Mouse (Mus musculus) CH12.LX (cell line): ENCODE measurements around the gene Vps37b. TPM values are rescaled to one million over a fixed set of nuclear protein-coding genes. Genes with fewer than 3 reads are reported as not detected.

Source experiments
- DNase-seq: peaks from one replicate; pipeline ENCODE4 v3.0.0-alpha.2; 2013; ENCODE audit errors: extremely low read depth
- H3K27ac ChIP-seq: 2 replicates; pipeline ENCODE4 v1.5.1; 2012; ENCODE audit warnings: low read depth, mild to moderate bottlenecking, control low read depth, moderate library complexity; ENCODE audit not compliant: insufficient read depth
- H3K27me3 ChIP-seq: replicated peaks from 2 replicates; pipeline ENCODE3; 2012; ENCODE audit warnings: inconsistent platforms
- H3K36me3 ChIP-seq, 2 experiments: replicated peaks in 1 of 2; 2 replicates each; pipeline versions ENCODE3 to v1.6.1; 2012; ENCODE audit warnings: inconsistent platforms in 1 of 2, low read length in 1 of 2, mild to moderate bottlenecking in 1 of 2, mixed read lengths in 1 of 2, moderate library complexity in 1 of 2; ENCODE audit not compliant: control insufficient read depth in 1 of 2, insufficient read depth in 1 of 2
- H3K4me1 ChIP-seq, 2 experiments: 2 replicates each; pipeline ENCODE4 v1.6.1; 2012; ENCODE audit warnings: inconsistent platforms in 1 of 2, moderate library complexity in 1 of 2; ENCODE audit not compliant: insufficient read depth in 2 of 2, control insufficient read depth in 1 of 2
- H3K4me2 ChIP-seq: 2 replicates; pipeline ENCODE4 v1.6.1; 2012; ENCODE audit warnings: low read depth, mild to moderate bottlenecking, control low read depth; ENCODE audit not compliant: poor library complexity, insufficient read depth, severe bottlenecking
- H3K4me3 ChIP-seq, 3 experiments: fragments of 150-350 bp in 1 of 3; sonication (generic) in 1 of 3; replicated peaks in 1 of 3; 2 replicates each; pipeline versions ENCODE3 to v1.5.1; 2011 to 2012; ENCODE audit warnings: low read depth in 2 of 3, low read length in 2 of 3, mild to moderate bottlenecking in 2 of 3, moderate library complexity in 2 of 3, control low read depth in 1 of 3, improper control_type of control experiment in 1 of 3, inconsistent platforms in 1 of 3, mixed read lengths in 1 of 3; ENCODE audit not compliant: poor library complexity in 1 of 3
- H3K79me2 ChIP-seq: replicated peaks from 2 replicates; pipeline ENCODE4 v1.6.1; 2012; ENCODE audit warnings: mild to moderate bottlenecking, moderate library complexity; ENCODE audit not compliant: control insufficient read depth, poor library complexity, insufficient read depth, severe bottlenecking; ENCODE audit errors: extremely low read depth
- H3K9ac ChIP-seq: 2 replicates; pipeline ENCODE4 v1.6.1; 2012; ENCODE audit warnings: low read depth, mild to moderate bottlenecking, control low read depth, moderate library complexity; ENCODE audit not compliant: insufficient read depth
- H3K9me3 ChIP-seq: replicated peaks from 2 replicates; pipeline ENCODE3; 2012; ENCODE audit warnings: low read length, inconsistent platforms, mixed read lengths
- CHD1 ChIP-seq: IDR thresholded peaks from 2 replicates; pipeline ENCODE4 v1.6.1; 2012; ENCODE audit warnings: low read depth, low read length, improper control_type of control experiment, inconsistent platforms
- CTCF ChIP-seq, 2 experiments: IDR thresholded peaks in 1 of 2; conservative IDR thresholded peaks in 1 of 2; 2 replicates each; pipeline ENCODE4 v1.5.1; 2011 to 2012; ENCODE audit warnings: low read depth in 2 of 2, low read length in 2 of 2, improper control_type of control experiment in 1 of 2, inconsistent platforms in 1 of 2, mild to moderate bottlenecking in 1 of 2, moderate library complexity in 1 of 2
- ELF1 ChIP-seq: IDR thresholded peaks from 2 replicates; pipeline ENCODE4 v1.6.1; 2014; ENCODE audit warnings: low read depth, mild to moderate bottlenecking, inconsistent platforms, low read length, improper control_type of control experiment
- ETS1 ChIP-seq: conservative IDR thresholded peaks from 2 replicates; pipeline ENCODE4 v1.6.1; 2012; ENCODE audit warnings: low read depth, mild to moderate bottlenecking, inconsistent platforms, low read length, improper control_type of control experiment, moderate library complexity
- GABPA ChIP-seq: IDR thresholded peaks from 2 replicates; pipeline ENCODE4 v1.6.1; 2012; ENCODE audit warnings: low read depth, low read length, improper control_type of control experiment, inconsistent platforms; ENCODE audit not compliant: insufficient replicate concordance
- HCFC1 ChIP-seq: IDR thresholded peaks from 2 replicates; pipeline ENCODE4 v1.6.1; 2012; ENCODE audit warnings: low read depth, mild to moderate bottlenecking, inconsistent platforms, low read length, improper control_type of control experiment
- IRF4 ChIP-seq: IDR thresholded peaks from 2 replicates; pipeline ENCODE4 v1.6.1; 2014; ENCODE audit warnings: low read depth, mild to moderate bottlenecking, inconsistent platforms, low read length, improper control_type of control experiment
- JUN ChIP-seq: IDR thresholded peaks from 2 replicates; pipeline ENCODE4 v1.6.1; 2011; ENCODE audit warnings: low read depth, mild to moderate bottlenecking, low read length, improper control_type of control experiment, moderate library complexity; ENCODE audit not compliant: insufficient read depth
- JUND ChIP-seq: conservative IDR thresholded peaks from 2 replicates; pipeline ENCODE4 v1.6.1; 2011; ENCODE audit warnings: low read depth, low read length, improper control_type of control experiment
- MAFK ChIP-seq: IDR thresholded peaks from 2 replicates; pipeline ENCODE4 v1.6.1; 2011; ENCODE audit warnings: low read length, improper control_type of control experiment; ENCODE audit not compliant: insufficient replicate concordance
- MAX ChIP-seq: IDR thresholded peaks from 2 replicates; pipeline ENCODE4 v1.6.1; 2011; ENCODE audit warnings: low read length, improper control_type of control experiment
- MAZ ChIP-seq: IDR thresholded peaks from 2 replicates; pipeline ENCODE4 v1.6.1; 2012; ENCODE audit warnings: low read depth, mild to moderate bottlenecking, inconsistent platforms, low read length, improper control_type of control experiment, moderate library complexity
- MEF2A ChIP-seq: IDR thresholded peaks from 2 replicates; pipeline ENCODE4 v1.6.1; 2014; ENCODE audit warnings: low read depth, mild to moderate bottlenecking, inconsistent platforms, low read length, improper control_type of control experiment, borderline replicate concordance
- MXI1 ChIP-seq: IDR thresholded peaks from 2 replicates; pipeline ENCODE4 v1.6.1; 2011; ENCODE audit warnings: mild to moderate bottlenecking, low read depth, low read length, improper control_type of control experiment
- MYC ChIP-seq: IDR thresholded peaks from 2 replicates; pipeline ENCODE4 v1.6.1; 2011; ENCODE audit warnings: low read depth, mild to moderate bottlenecking, improper control_type of control experiment, low read length
- NELFE ChIP-seq: IDR thresholded peaks from 2 replicates; pipeline ENCODE4 v1.6.1; 2011; ENCODE audit warnings: low read depth, low read length, improper control_type of control experiment
- NRF1 ChIP-seq: IDR thresholded peaks from 2 replicates; pipeline ENCODE4 v1.6.1; 2014; ENCODE audit warnings: low read depth, mild to moderate bottlenecking, inconsistent platforms, low read length, improper control_type of control experiment, moderate library complexity
- PAX5 ChIP-seq: IDR thresholded peaks from 2 replicates; pipeline ENCODE4 v1.6.1; 2012; ENCODE audit warnings: low read length, inconsistent platforms, mixed read lengths
- POLR2A ChIP-seq: IDR thresholded peaks from 2 replicates; pipeline ENCODE4 v1.6.1; 2011; ENCODE audit warnings: low read depth, mild to moderate bottlenecking, improper control_type of control experiment, low read length
- POLR2AphosphoS2 ChIP-seq: IDR thresholded peaks from 2 replicates; pipeline ENCODE4 v1.6.1; 2011; ENCODE audit warnings: low read depth, low read length, improper control_type of control experiment
- RCOR1 ChIP-seq: conservative IDR thresholded peaks from 2 replicates; pipeline ENCODE4 v1.6.1; 2012; ENCODE audit warnings: low read depth, mild to moderate bottlenecking, inconsistent platforms, low read length, improper control_type of control experiment
- SIN3A ChIP-seq: IDR thresholded peaks from 2 replicates; pipeline ENCODE4 v1.6.1; 2012; ENCODE audit warnings: low read length, improper control_type of control experiment, inconsistent platforms
- SMC3 ChIP-seq: IDR thresholded peaks from 2 replicates; pipeline ENCODE4 v1.6.1; 2011; ENCODE audit warnings: low read depth, low read length, improper control_type of control experiment
- TBP ChIP-seq: conservative IDR thresholded peaks from 2 replicates; pipeline ENCODE4 v1.6.1; 2011; ENCODE audit warnings: low read depth, low read length, improper control_type of control experiment
- TCF12 ChIP-seq: IDR thresholded peaks from 2 replicates; pipeline ENCODE4 v1.6.1; 2014; ENCODE audit warnings: low read depth, mild to moderate bottlenecking, inconsistent platforms, low read length, improper control_type of control experiment
- UBTF ChIP-seq: IDR thresholded peaks from 2 replicates; pipeline ENCODE4 v1.6.1; 2012; ENCODE audit warnings: low read depth, mild to moderate bottlenecking, inconsistent platforms, low read length, improper control_type of control experiment, moderate library complexity
- USF1 ChIP-seq: IDR thresholded peaks from 2 replicates; pipeline ENCODE4 v1.6.1; 2014; ENCODE audit warnings: low read depth, mild to moderate bottlenecking, inconsistent platforms, low read length, improper control_type of control experiment
- ZC3H11A ChIP-seq: IDR thresholded peaks from 2 replicates; pipeline ENCODE4 v1.6.1; 2012; ENCODE audit warnings: low read depth, mild to moderate bottlenecking, inconsistent platforms, low read length, improper control_type of control experiment
- ZKSCAN1 ChIP-seq: IDR thresholded peaks from 2 replicates; pipeline ENCODE4 v1.6.1; 2012; ENCODE audit warnings: low read depth, inconsistent platforms, low read length, improper control_type of control experiment, borderline replicate concordance
- ZMIZ1 ChIP-seq: IDR thresholded peaks from 2 replicates; pipeline ENCODE4 v1.6.1; 2012; ENCODE audit warnings: low read depth, mild to moderate bottlenecking, inconsistent platforms, low read length, improper control_type of control experiment
- ZNF384 ChIP-seq: IDR thresholded peaks from 2 replicates; pipeline ENCODE4 v1.6.1; 2012; ENCODE audit warnings: low read depth, low read length, improper control_type of control experiment, inconsistent platforms
- dilution Hi-C: fragments of 300-500 bp; cut with MboI; formaldehyde crosslinking; loops from 2 replicates; pipeline ENCODE4 v1.14.3; 2020; ENCODE audit warnings: low sequenced_read_pairs; ENCODE audit not compliant: extremely low pct_unique_long_range_greater_than_20kb, extremely low pct_ligation_motif_present
- in situ Hi-C: fragments of 300-500 bp; cut with MboI; formaldehyde crosslinking; loops from 3 replicates; pipeline ENCODE4 v1.14.3; 2019; ENCODE audit warnings: low sequenced_read_pairs, low pct_ligation_motif_present, low pct_unique_long_range_greater_than_20kb, mixed read lengths
- polyA plus RNA-seq: library from polyadenylated mRNA; unstranded; fragments of >175 nt; gene quantifications from 2 replicates; pipeline ENCODE4 v1.2.1, GENCODE M21; 2012; ENCODE audit warnings: low read depth; ENCODE audit not compliant: insufficient read length
- total RNA-seq, 2 experiments: library from RNA; depleted of rRNA; stranded (reverse); fragments of 300-350 nt in 1 of 2; fragments of >200 nt in 1 of 2; gene quantifications; 2 replicates each; pipeline ENCODE4 v1.2.3; 2012 to 2014

Gene Vps37b
- total and polyA plus RNA-seq, 3 experiments, result 8.7 to 23.5 (median 10.2) TPM

GRCm38 (mm10) chr5:124024677-124025076 lies 7.4 kb downstream of the Vps37b start:
- DNase-seq, result no peak
- Histone ChIP-seq H3K4me1 (peaks cover 40 to 82% of the 10 kb centered on the region in 2 experiments), H3K36me3 (peaks cover 3 to 54% of the 10 kb centered on the region in 2 experiments), H3K27me3 (no peaks in the 10 kb centered on the region), H3K9me3 (no peaks in the 10 kb centered on the region), H3K79me2 (peaks cover 29% of the 10 kb centered on the region), H3K27ac (peak overlapping the region; percentile 34; the same call in 1 of the 2 replicates), H3K4me3 (no peak overlapping the region), H3K9ac (no peak overlapping the region), H3K4me2 (no peak overlapping the region)
- in situ Hi-C loops (no loop called here), dilution Hi-C loops (no loop called here)
- TF ChIP-seq ZKSCAN1, result no peak
- no peak for TF ChIP-seq TCF12
- TF ChIP-seq NRF1, result no peak
- TF ChIP-seq ZNF384, result no peak
- TF ChIP-seq SMC3, result no peak
- no peak for TF ChIP-seq RCOR1
- no peak for TF ChIP-seq MAFK
- TF ChIP-seq JUN, result no peak
- no peak for TF ChIP-seq UBTF
- no peak for TF ChIP-seq MYC
- no peak for TF ChIP-seq HCFC1
- TF ChIP-seq NELFE, result no peak
- no peak for TF ChIP-seq ZMIZ1
- TF ChIP-seq POLR2A, result no peak
- TF ChIP-seq JUND, result no peak
- no peak for TF ChIP-seq USF1

- no peaks in the 10 kb centered on the region for H3K9me3 ChIP-seq
- peaks cover 20% of the 10 kb centered on the region for H3K79me2 ChIP-seq
- H3K9ac ChIP-seq, result peak overlapping the region; percentile 48
- no peaks in the 10 kb centered on the region for H3K27me3 ChIP-seq
- H3K4me3 ChIP-seq, result peak overlapping the region in 1 of 3 experiments; percentile 9
- in situ Hi-C loops (no loop called here), dilution Hi-C loops (no loop called here)
- peak overlapping the region; percentile 90 for H3K4me2 ChIP-seq
- peaks cover 3 to 49% of the 10 kb centered on the region in 2 experiments for H3K36me3 ChIP-seq
- H3K4me1 ChIP-seq, result peaks cover 47 to 91% of the 10 kb centered on the region in 2 experiments
- no peak for DNase-seq
- H3K27ac ChIP-seq, result peak overlapping the region; percentile 8; the same call in 1 of the 2 replicates
- TF ChIP-seq SIN3A, result peak; percentile 63
- peak; percentile 72; the same call in 1 of the 2 replicates for TF ChIP-seq MAZ
- no peak for TF ChIP-seq CTCF (conservative IDR thresholded peaks at IDR 0.05 in 1 of 2, IDR thresholded peaks at IDR 0.05 in 1 of 2; ENCODE audit: low read depth in 2 of 2, low read length in 2 of 2)
- peak; percentile 96 for TF ChIP-seq ZNF384
- TF ChIP-seq JUN, result peak; percentile 57; the same call in 1 of the 2 replicates
- peak; percentile 75 for TF ChIP-seq MEF2A
- TF ChIP-seq ZC3H11A, result no peak
- no peak for TF ChIP-seq UBTF
- TF ChIP-seq PAX5, result no peak
- no peak for TF ChIP-seq SMC3
- TF ChIP-seq CHD1, result peak; percentile 88; the same call in 1 of the 2 replicates
- TF ChIP-seq MAX, result peak; percentile 68
- no peak for TF ChIP-seq NRF1
- TF ChIP-seq ETS1, result 0 out of 2 replicates have a peak, but pooled peaks have one; percentile 27
- no peak for TF ChIP-seq NELFE
- TF ChIP-seq GABPA, result no peak
- no peak for TF ChIP-seq TCF12
- peak; percentile 53; the same call in 1 of the 2 replicates for TF ChIP-seq ELF1
- TF ChIP-seq HCFC1, result no peak; the same call in 1 of the 2 replicates
- no peak for TF ChIP-seq POLR2AphosphoS2
- peak; percentile 83 for TF ChIP-seq IRF4
- TF ChIP-seq MXI1, result peak; percentile 28; the same call in 1 of the 2 replicates
- no peak for TF ChIP-seq TBP
- peak; percentile 81 for TF ChIP-seq JUND
- TF ChIP-seq RCOR1, result peak; percentile 85; the same call in 1 of the 2 replicates
- peak; percentile 78 for TF ChIP-seq MYC
Observed at GRCm38 (mm10) chr5:124022365-124022764, 9.7 kb downstream of the Vps37b start.
